Mouse (Mus musculus) forebrain, embryonic 10.5 days (tissue): Measurements from ENCODE around the gene Bbs5. TPM values are rescaled to one million over a fixed set of nuclear protein-coding genes. Genes with fewer than 3 reads are reported as not detected.
A peak's percentile ranks its signal among the peaks of the same experiment; 100 is the strongest.
"Not testable (repeated sequence)": the region's sequence is repeated elsewhere in the genome, so short reads cannot be mapped to it uniquely, and the experiment has no call there.

Experiments
- DNase-seq: peaks from one replicate; pipeline ENCODE4 v3.0.0-alpha.2; 2017; ENCODE audit warnings: low spot score; ENCODE audit errors: extremely low spot score
- H3K27ac ChIP-seq: fragments of 300-500 bp; sonication (generic); 2 replicates; pipeline ENCODE4 v1.5.1; 2016; ENCODE audit warnings: mild to moderate bottlenecking
- H3K27me3 ChIP-seq: fragments of 300-500 bp; sonication (generic); 2 replicates; pipeline ENCODE4 v1.6.1; 2016; ENCODE audit warnings: mild to moderate bottlenecking; ENCODE audit not compliant: poor library complexity, severe bottlenecking
- H3K36me3 ChIP-seq: fragments of 300-500 bp; sonication (generic); replicated peaks from 2 replicates; pipeline ENCODE4 v1.6.1; 2016; ENCODE audit warnings: mild to moderate bottlenecking, moderate library complexity
- H3K4me1 ChIP-seq: fragments of 300-500 bp; sonication (generic); 2 replicates; pipeline ENCODE4 v1.6.1; 2016
- H3K4me3 ChIP-seq: fragments of 300-500 bp; sonication (generic); 2 replicates; pipeline ENCODE4 v1.5.1; 2016; ENCODE audit warnings: mild to moderate bottlenecking, moderate library complexity
- H3K9me3 ChIP-seq: fragments of 300-500 bp; sonication (generic); 2 replicates; pipeline ENCODE4 v1.6.1; 2016; ENCODE audit warnings: mild to moderate bottlenecking, moderate library complexity
- WGBS: fragments of 180-500 bp; shearing (Covaris S2); methylation state at CpG from one replicate; pipeline ENCODE4 v1.1.7; 2016; 5-methylcytosine and 5-hydroxymethylcytosine counted together
- polyA plus RNA-seq: library from polyadenylated mRNA; unstranded; fragments of >200 nt; fragmentation: Nextera tagmentation; extraction: Ambion mirVana; gene quantifications from 2 replicates; pipeline ENCODE4 v1.2.1, GENCODE M21; 2016

The Bbs5 gene
- polyA plus RNA-seq, 1 experiment from 2014 or later: 14.5 TPM

DNA sequence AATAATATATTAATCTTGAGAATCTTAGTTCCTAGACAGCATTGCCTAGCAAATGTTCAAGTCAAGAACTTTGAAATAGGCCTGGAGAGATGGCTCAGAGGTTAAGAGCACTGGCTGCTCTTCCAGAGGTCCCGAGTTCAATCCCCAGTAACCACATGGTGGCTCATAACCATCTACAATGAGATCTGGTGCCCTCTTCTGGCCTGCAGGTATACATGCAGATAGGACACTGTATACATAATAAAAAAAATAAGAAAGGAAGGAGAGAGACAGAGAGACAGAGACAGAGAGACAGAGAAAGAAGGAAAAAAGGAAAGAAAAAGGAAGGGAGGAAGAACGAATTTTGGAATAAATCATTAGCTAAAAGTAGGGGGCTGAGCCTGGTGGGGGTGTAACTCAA lies 29.7 kb downstream of the Bbs5 start:
- WGBS: 57% methylated on average over 2 of the region's 2 CpGs
- Histone ChIP-seq H3K9me3 (no peaks in the 10 kb centered on the region), H3K4me3 (no peak overlapping the region), H3K27me3 (no peaks in the 10 kb centered on the region), H3K4me1 (peaks cover 13% of the 10 kb centered on the region), H3K36me3 (peaks cover 2% of the 10 kb centered on the region; the same call in 1 of the 2 replicates), H3K27ac (no peak overlapping the region)
- DNase-seq: no peak

DNA sequence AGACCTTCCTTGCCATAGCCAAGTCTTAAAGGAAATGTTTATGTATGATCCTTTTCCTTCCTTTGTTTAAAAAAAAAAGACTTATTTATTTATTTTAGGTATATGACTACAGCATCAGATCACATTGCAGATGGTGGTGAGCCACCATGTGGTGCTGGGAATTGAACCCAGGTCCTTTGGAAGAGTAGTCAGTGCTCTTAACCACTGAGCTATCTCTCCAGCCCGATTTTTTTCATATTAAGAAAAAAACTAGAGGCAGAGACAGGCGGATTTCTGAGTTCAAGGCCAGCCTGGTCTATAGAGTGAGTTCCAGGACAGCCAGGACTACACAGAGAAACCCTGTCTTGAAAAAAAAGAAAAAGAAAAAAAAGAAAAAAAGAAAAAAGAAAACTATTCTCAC lies 30.2 kb downstream of the Bbs5 start:
- not testable (repeated sequence) for H3K9me3 ChIP-seq, H3K4me3 ChIP-seq, H3K36me3 ChIP-seq, H3K27me3 ChIP-seq, H3K27ac ChIP-seq, DNase-seq
- H3K4me1 ChIP-seq: peaks cover 14% of the 10 kb centered on the region
- 77% methylated on average over 2 of the region's 2 CpGs for WGBS

DNA sequence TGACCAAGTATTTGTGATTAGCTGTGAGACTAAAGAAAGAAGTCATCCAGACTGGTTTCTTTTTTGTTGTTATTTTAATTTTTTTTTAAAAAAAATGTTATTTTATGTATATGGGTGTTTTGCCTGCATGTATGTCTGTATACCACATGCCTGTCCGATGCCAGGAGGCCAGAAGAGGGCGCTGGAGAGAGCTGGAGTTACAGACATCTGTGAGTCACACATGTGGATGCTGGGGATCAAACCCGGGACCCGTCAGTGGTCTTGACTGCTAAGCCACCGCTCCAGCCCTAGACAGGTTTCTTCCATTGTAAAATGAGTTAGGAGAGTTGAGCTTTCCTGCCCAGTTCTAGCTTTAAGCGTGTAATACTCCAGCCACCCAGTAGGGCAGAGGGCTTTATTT lies 33.0 kb downstream of the Bbs5 start:
- H3K27ac ChIP-seq: no peak overlapping the region
- H3K27me3 ChIP-seq: 0 out of 2 replicates have a peak, but pooled peaks cover under 1% of the 10 kb centered on the region
- DNase-seq: no peak
- peaks cover 8% of the 10 kb centered on the region; the same call in 1 of the 2 replicates for H3K36me3 ChIP-seq
- H3K9me3 ChIP-seq: no peaks in the 10 kb centered on the region
- WGBS: 62% methylated on average over 6 of the region's 6 CpGs
- no peak overlapping the region for H3K4me3 ChIP-seq
- H3K4me1 ChIP-seq: peaks cover 16% of the 10 kb centered on the region

DNA sequence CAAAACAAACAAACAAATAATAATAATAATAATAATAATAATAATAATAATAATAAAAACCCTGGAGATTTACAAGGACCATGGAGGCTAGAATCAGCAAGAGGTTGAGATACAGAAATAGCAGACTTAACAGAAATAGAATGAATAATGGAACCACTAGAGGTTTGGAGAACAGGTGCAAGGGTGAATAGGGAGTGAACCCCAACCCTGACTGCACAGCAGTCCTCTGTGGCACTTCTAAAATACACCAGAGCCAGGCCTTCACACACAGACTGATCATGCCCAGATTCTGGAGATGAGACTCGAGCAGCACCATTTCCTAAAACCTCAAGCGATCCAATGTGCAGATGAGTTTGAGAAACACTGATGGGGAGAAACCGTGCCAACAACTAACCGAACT lies 35.0 kb downstream of the Bbs5 start:
- no peaks in the 10 kb centered on the region for H3K9me3 ChIP-seq
- peaks cover 24% of the 10 kb centered on the region for H3K36me3 ChIP-seq
- DNase-seq: no peak
- no peak overlapping the region for H3K4me3 ChIP-seq
- WGBS: 94% methylated on average over 4 of the region's 4 CpGs
- H3K27me3 ChIP-seq: 0 out of 2 replicates have a peak, but pooled peaks cover 7% of the 10 kb centered on the region
- peaks cover 16% of the 10 kb centered on the region for H3K4me1 ChIP-seq
- H3K27ac ChIP-seq: no peak overlapping the region

DNA sequence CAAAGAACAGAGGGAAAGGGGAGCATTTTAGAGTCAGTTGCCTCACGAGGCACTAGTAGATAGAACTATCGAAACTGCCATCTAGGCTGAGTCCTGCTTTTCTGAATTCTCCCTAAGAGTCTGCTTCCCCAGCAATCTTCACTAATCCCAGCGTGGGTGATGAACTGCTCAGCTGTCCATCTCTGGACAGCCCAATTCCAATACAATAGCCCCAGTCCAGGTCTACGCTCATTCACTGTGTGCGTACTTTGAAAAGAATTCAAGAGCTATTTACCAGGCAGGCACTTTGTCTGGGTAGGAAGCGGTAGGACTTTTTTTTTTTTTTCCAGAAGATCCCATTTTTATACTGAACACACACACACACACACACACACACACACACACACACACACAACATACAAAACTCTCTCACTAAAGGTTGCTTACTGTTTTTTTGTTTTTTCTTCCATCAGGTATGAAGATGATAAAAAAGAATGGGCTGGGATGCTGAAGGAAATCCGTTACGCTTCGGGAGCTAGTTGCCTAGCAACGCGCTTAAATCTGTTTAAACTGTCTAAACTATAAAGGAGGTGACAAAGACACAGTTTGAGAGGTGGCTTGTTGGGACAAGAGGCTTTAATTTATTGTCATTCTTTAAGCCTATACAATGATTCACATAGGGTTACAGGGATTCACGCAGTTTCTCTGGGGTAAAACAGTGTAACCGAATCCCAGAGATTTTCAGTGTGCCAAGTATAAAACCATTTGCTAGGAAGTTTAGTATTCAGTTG lies 36.2 kb downstream of the Bbs5 start:
- H3K27ac ChIP-seq: peak overlapping the region; percentile 54
- no peaks in the 10 kb centered on the region for H3K9me3 ChIP-seq

DNA sequence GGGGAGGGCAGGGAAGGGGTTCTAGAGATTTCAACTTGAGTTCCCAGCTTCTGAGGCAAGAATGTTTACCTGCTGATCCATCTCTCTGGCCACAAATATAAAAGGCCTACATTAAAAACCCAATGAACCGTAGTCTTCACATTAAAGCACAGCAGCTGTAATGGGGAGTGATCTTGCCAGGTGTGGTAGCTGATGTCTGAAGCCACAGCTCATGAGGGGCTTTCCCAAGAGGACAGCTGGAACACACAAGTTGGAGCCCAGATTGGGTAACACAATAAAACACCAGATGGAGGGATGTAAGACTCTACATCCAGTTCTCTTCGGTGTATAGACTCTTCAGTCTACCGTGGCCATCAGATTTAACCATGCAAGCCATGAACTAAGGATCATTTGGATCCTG lies 37.5 kb downstream of the Bbs5 start:
- DNase-seq: no peak
- 0 out of 2 replicates have a peak, but pooled peaks cover 7% of the 10 kb centered on the region for H3K27me3 ChIP-seq
- peaks cover 16% of the 10 kb centered on the region for H3K4me1 ChIP-seq
- peaks cover 46% of the 10 kb centered on the region for H3K36me3 ChIP-seq
- no peak overlapping the region for H3K4me3 ChIP-seq
- no peak overlapping the region for H3K27ac ChIP-seq
- WGBS: 92% methylated on average over 3 of the region's 3 CpGs
- H3K9me3 ChIP-seq: no peaks in the 10 kb centered on the region

More for the DNA sequence above, 36.2 kb downstream of the Bbs5 start:
- Histone ChIP-seq H3K27me3 (0 out of 2 replicates have a peak, but pooled peaks cover 7% of the 10 kb centered on the region), H3K36me3 (peaks cover 37% of the 10 kb centered on the region), H3K4me1 (peaks cover 16% of the 10 kb centered on the region), H3K4me3 (no peak overlapping the region)
- no peak for DNase-seq
- 37% methylated on average over 13 of the region's 13 CpGs for WGBS

DNA sequence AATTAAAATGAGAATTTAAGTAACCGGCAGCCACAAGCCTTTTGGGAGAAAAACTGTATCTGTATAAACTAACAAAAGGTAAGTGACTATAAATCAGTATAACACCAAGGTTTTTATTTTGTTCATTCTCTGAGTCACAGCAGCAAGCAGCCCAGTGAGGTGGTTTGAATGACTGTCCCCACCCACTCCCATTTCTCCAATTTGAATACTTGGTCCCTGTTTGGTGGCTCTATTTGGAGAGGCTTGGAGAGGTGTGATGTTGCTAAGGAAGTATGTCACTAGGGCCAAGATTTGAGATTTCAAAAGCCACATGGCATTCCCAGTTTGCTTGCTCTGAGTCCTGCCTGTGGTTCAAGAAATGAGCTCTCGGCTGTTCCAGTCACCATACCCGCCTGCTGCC lies 43.2 kb downstream of the Bbs5 start:
- H3K27me3 ChIP-seq: 0 out of 2 replicates have a peak, but pooled peaks cover 4% of the 10 kb centered on the region
- H3K9me3 ChIP-seq: no peaks in the 10 kb centered on the region; the same call in 1 of the 2 replicates
- WGBS: 95% methylated on average over 3 of the region's 3 CpGs
- no peaks in the 10 kb centered on the region for H3K4me1 ChIP-seq
- no peak for DNase-seq
- H3K36me3 ChIP-seq: peaks cover 85% of the 10 kb centered on the region
- H3K27ac ChIP-seq: no peak overlapping the region
- H3K4me3 ChIP-seq: no peak overlapping the region

DNA sequence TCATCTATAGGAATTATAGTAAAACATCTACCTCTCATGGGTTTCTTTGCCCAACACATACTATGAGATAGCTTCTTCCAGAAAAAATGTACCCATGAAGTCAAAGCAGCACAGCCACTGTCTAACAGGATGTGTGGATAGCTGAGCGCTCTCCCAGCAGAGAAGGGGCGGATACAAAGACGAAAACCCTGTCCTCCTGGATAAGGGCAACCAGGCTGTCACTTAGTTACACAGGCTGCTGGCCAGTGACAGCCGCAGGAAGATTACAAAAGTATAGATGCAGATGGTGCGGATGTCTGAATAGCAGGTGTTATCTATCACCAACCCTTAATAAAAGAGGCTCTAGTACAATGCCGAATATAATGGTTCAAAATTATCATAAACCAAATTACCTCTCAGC lies 43.9 kb downstream of the Bbs5 start:
- Histone ChIP-seq H3K36me3 (peaks cover 84% of the 10 kb centered on the region), H3K4me1 (no peaks in the 10 kb centered on the region), H3K27ac (no peak overlapping the region), H3K27me3 (no peaks in the 10 kb centered on the region), H3K4me3 (no peak overlapping the region), H3K9me3 (no peaks in the 10 kb centered on the region; the same call in 1 of the 2 replicates)
- DNase-seq: no peak
- 94% methylated on average over 6 of the region's 6 CpGs for WGBS

DNA sequence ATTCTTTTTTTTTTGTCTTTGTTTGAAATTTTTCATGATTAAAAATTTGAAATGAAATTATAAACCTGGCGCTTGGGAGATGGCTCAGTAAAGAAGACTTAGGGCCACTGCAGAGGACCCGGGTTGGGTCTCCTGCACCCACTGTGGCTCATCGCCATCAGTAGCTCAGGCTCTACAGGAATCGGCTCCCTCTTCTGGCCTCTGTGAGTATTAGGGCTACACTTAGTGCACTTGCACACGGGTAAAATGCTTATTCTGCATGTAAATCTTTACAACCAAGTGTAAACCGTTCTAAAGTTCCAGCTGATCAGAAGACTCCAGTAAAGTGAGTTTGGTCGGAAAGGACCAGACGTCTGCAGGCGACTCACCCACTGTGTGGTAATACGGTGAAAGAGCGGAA lies 46.5 kb downstream of the Bbs5 start:
- 95% methylated on average over 11 of the region's 11 CpGs for WGBS
- peaks cover 71% of the 10 kb centered on the region for H3K36me3 ChIP-seq
- H3K9me3 ChIP-seq: no peaks in the 10 kb centered on the region; the same call in 1 of the 2 replicates
- H3K27ac ChIP-seq: no peak overlapping the region
- no peaks in the 10 kb centered on the region for H3K4me1 ChIP-seq
- no peaks in the 10 kb centered on the region for H3K27me3 ChIP-seq
- DNase-seq: no peak
- H3K4me3 ChIP-seq: no peak overlapping the region

DNA sequence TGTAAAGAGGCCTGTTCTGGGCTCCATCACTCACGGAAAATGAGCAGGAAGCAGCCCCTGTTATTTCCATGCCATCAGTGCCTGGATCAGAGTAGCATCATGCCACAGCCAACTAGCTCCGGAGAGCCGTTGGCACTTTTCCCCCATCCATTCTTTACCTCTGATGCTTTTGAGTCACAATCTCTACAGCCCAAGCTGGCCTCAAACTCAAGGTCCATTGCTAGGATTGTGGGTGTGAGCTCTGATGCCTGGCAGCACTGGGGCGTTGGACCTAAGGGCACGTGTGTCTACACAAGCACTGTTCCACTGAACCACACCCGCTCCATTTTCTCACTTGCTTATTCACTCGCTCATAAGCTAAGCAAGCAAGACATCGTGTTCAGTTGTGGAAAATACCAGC lies 53.5 kb downstream of the Bbs5 start:
- Histone ChIP-seq H3K27me3 (no peaks in the 10 kb centered on the region), H3K27ac (no peak overlapping the region), H3K4me1 (no peaks in the 10 kb centered on the region), H3K9me3 (no peaks in the 10 kb centered on the region), H3K36me3 (peaks cover 67% of the 10 kb centered on the region), H3K4me3 (no peak overlapping the region)
- WGBS: 94% methylated on average over 8 of the region's 8 CpGs
- DNase-seq: no peak

DNA sequence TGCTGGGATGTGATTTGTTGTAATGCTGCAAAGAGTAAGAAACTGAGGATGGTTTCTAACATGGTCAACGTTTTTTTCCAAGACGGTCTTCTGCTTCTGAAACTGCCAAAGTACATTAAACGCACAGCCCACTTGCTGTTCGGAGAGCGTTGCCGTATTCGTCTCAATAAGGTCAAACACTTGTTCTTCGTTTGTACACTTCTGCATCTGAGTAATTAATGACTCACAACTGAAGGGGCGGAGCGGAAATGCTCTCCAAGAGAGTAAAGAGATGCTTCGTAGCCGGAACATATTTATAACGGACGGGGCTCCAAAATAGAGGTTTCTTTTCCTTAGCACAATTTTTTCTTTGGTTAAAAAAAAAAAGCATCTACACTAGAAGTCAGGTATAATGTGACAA lies 65.2 kb downstream of the Bbs5 start:
- Histone ChIP-seq H3K36me3 (peaks cover 26% of the 10 kb centered on the region), H3K4me1 (peaks cover 16% of the 10 kb centered on the region), H3K4me3 (peak overlapping the region; percentile 90; the same call in 1 of the 2 replicates), H3K9me3 (no peaks in the 10 kb centered on the region), H3K27ac (no peak overlapping the region), H3K27me3 (no peaks in the 10 kb centered on the region)
- DNase-seq: no peak
- 93% methylated on average over 14 of the region's 14 CpGs for WGBS

DNA sequence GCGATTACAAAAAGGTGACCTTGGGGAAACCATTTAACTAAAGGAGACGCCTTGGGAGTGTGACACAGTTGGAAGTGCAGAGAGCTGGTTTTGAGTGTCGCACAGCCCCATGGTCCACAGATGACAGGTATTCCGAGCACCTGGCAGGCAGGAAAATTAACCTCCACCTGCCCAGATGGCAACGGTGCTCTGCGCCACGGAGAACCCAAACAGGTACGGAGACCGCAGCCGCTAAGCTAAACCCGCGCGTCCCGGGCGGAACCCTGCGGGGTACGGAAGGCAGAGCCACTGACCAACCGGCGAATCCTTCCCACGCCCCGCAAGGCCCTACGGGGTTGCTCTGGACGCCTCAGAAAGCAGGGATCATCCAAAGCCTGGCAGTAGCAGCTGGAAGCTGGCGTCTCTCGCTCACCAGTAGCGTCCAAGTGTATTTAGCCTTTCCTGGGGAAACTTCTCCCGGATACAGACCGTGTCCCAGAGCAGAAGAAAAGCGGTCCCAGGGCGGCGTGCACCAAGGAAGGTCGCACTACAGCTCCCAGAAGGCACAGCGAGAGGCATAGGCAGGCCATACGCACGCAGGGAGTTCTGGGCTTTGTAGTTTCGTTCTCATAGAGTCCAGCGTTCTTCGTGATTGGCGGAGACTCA lies 66.1 kb downstream of the Bbs5 start, which contains the start of gene Fastkd1:
TSS of gene Fastkd1 (minus strand) at position 536 of the 645 bp plus-strand sequence.
- peak within 1 kb of the TSS; percentile 87 for H3K27ac ChIP-seq
- no peaks in the 10 kb centered on the region for H3K9me3 ChIP-seq
- peaks cover 16% of the 10 kb centered on the region for H3K4me1 ChIP-seq
- peaks cover 20% of the 10 kb centered on the region for H3K36me3 ChIP-seq
- no peaks in the 10 kb centered on the region for H3K27me3 ChIP-seq
- DNase-seq: peak; percentile 87
- peak within 1 kb of the TSS; percentile 90 for H3K4me3 ChIP-seq
- WGBS: under 1% methylated on average over 39 of the region's 39 CpGs

DNA sequence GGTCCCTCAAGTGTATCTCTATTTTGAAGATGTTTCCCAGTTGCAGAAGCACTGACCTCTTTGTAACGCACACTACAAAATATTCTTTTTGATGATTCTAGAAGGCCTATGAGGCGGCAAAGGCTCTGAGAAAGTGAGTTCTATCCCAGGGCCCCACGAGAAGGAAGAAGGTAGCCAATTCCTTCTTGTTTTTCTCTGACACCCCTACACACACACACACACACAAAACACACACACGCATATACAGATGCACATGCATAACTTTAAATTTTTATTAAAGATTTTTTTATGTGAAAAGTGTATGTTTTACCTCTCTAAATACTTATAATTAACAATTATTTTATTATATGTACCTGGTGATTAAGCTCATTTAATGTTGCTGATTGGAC lies 66.6 kb downstream of the Bbs5 start:
- Histone ChIP-seq H3K9me3 (no peaks in the 10 kb centered on the region), H3K36me3 (peaks cover 20% of the 10 kb centered on the region), H3K4me1 (peaks cover 16% of the 10 kb centered on the region), H3K4me3 (peak overlapping the region; percentile 90), H3K27me3 (no peaks in the 10 kb centered on the region), H3K27ac (no peak overlapping the region; the same call in 1 of the 2 replicates)
- 38% methylated on average over 4 of the region's 4 CpGs for WGBS
- DNase-seq: no peak
